Mouse (Mus musculus): ENCODE data around the gene Ank2.

- TF ChIP-seq POLR2A (IDR thresholded peaks at IDR 0.05; ENCODE audit: control insufficient read depth, low read depth, low read length) (no peak), CTCF (IDR thresholded peaks at IDR 0.05; ENCODE audit: control insufficient read depth, insufficient read depth, insufficient replicate concordance, low read depth, low read length) (no peak)
These were observed 28.4 kb upstream of the Ank2 start for GRCm38 (mm10) chr3:127527465-127528034.
